In the genomic region with DNA sequence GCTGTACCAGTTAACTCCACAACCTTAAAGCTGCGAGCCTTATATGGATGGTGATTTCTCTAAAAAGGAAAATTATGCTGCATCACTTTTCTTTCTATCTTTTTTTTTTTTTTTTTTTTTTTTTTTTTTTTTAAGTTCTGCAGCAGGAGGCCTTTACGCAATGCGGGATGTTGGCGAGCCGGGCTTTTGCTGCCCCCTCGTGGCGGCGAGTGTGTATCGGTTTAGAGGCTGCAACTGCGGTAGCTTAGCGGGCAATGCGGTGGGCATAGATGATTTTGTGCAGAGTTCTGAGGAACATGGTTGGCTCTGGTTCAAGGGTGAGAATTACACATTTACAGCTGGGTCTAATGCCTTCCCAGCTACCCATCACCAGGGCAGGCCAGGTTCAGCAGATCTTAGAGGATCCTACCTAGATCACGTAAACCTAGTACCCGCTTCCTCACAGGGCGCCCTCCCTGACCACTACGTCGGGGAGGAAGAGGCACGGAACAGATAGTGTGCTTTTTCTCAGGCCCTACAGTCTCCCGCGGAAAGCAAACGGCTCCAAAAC, we compare ENCODE assay signal across 8 mouse cellular contexts. TPM values are rescaled to one million over a fixed set of nuclear protein-coding genes. Genes with fewer than 3 reads are reported as not detected.
A peak's percentile ranks its signal among the peaks of the same experiment; 100 is the strongest.
DNase-seq lines count a peak whose midpoint lies in the region; ATAC-seq lines count a peak whose summit lies in the region.

No protein-coding gene starts in this region.

- no peaks in the 10 kb centered on the region for H3K27me3 ChIP-seq in embryonic facial prominence, embryonic 12.5 days
- peaks cover 15% of the 10 kb centered on the region for H3K27me3 ChIP-seq in limb, embryonic 12.5 days
- H3K27me3 ChIP-seq in midbrain, embryonic 15.5 days (replicated peaks): peaks cover 8% of the 10 kb centered on the region

- H3K4me1 ChIP-seq in embryonic facial prominence, embryonic 12.5 days: peaks cover 6% of the 10 kb centered on the region; the same call in 1 of the 2 replicates
- no peaks in the 10 kb centered on the region for H3K4me1 ChIP-seq in limb, embryonic 12.5 days (replicated peaks)
- H3K4me1 ChIP-seq in midbrain, embryonic 15.5 days: peaks cover 13% of the 10 kb centered on the region

- WGBS in embryonic facial prominence, embryonic 12.5 days: 17% methylated on average over 21 of the region's 21 CpGs
- WGBS in limb, embryonic 12.5 days: 22% methylated on average over 21 of the region's 21 CpGs
- 17% methylated on average over 21 of the region's 21 CpGs for WGBS in midbrain, embryonic 15.5 days

- no peak overlapping the region for H3K27ac ChIP-seq in embryonic facial prominence, embryonic 12.5 days
- no peak overlapping the region for H3K27ac ChIP-seq in limb, embryonic 12.5 days
- H3K27ac ChIP-seq in midbrain, embryonic 15.5 days: no peak overlapping the region

- no peak overlapping the region for H3K9ac ChIP-seq in embryonic facial prominence, embryonic 12.5 days
- no peak overlapping the region for H3K9ac ChIP-seq in limb, embryonic 12.5 days (replicated peaks)
- no peak overlapping the region for H3K9ac ChIP-seq in midbrain, embryonic 15.5 days

- no peak overlapping the region for H3K4me3 ChIP-seq in embryonic facial prominence, embryonic 12.5 days
- H3K4me3 ChIP-seq in limb, embryonic 12.5 days (replicated peaks): no peak overlapping the region
- H3K4me3 ChIP-seq in midbrain, embryonic 15.5 days: no peak overlapping the region

- DNase-seq in 3T3-L1 (ENCODE audit: low read depth, low spot score): peak; percentile 84
- peak; percentile 88 for DNase-seq in adrenal gland, postnatal 25 days
- peak; percentile 80 to 91 for DNase-seq in heart, adult 18-20 months
- DNase-seq in kidney, adult 18-20 months: peak; percentile 87
- peak; percentile 75 for DNase-seq in spleen, adult 12 weeks (ENCODE audit: low spot score)

- no peaks in the 10 kb centered on the region for H3K9me3 ChIP-seq in embryonic facial prominence, embryonic 12.5 days
- no peaks in the 10 kb centered on the region for H3K9me3 ChIP-seq in limb, embryonic 12.5 days
- no peaks in the 10 kb centered on the region for H3K9me3 ChIP-seq in midbrain, embryonic 15.5 days

- no peak for ATAC-seq in embryonic facial prominence, embryonic 12.5 days (ENCODE audit: insufficient number of reproducible peaks, insufficient read depth, low FRiP score, low TSS enrichment)
- ATAC-seq in limb, embryonic 12.5 days (ENCODE audit: insufficient number of reproducible peaks, insufficient read depth, low FRiP score, low TSS enrichment, low read depth): peak; percentile 60; the same call in 1 of the 2 replicates
- ATAC-seq in midbrain, embryonic 15.5 days (replicated peaks): peak; percentile 88

- H3K36me3 ChIP-seq in embryonic facial prominence, embryonic 12.5 days: no peaks in the 10 kb centered on the region
- H3K36me3 ChIP-seq in limb, embryonic 12.5 days: no peaks in the 10 kb centered on the region
- no peaks in the 10 kb centered on the region for H3K36me3 ChIP-seq in midbrain, embryonic 15.5 days (replicated peaks)

- peak overlapping the region; percentile 19 for H3K4me2 ChIP-seq in embryonic facial prominence, embryonic 12.5 days (replicated peaks)
- H3K4me2 ChIP-seq in limb, embryonic 12.5 days: no peak overlapping the region
- no peak overlapping the region; the same call in 1 of the 2 replicates for H3K4me2 ChIP-seq in midbrain, embryonic 15.5 days

RNA-seq across cellular contexts. Expression of a gene that starts 40.1 kb away (rescaled TPM):
- 0.12 TPM in 1 of 2 replicates, not detected in the other for total RNA-seq in adrenal gland, postnatal 25 days (2021)
- not detected in 2 replicates for polyA plus RNA-seq in embryonic facial prominence, embryonic 12.5 days (2016; fragmentation: Nextera tagmentation; extraction: Ambion mirVana)
- total RNA-seq in heart, adult 18-20 months (2021): not detected
- not detected in 2 replicates for polyA plus RNA-seq in limb, embryonic 12.5 days (2016; fragmentation: Nextera tagmentation; extraction: Ambion mirVana)
- 0.08 TPM in 1 of 2 replicates, not detected in the other for polyA plus RNA-seq in midbrain, embryonic 15.5 days (2015; fragmentation: Nextera tagmentation; extraction: Ambion mirVana)
